Mouse (Mus musculus) embryonic facial prominence, embryonic 15.5 days (tissue): Measurements from ENCODE around the gene 1700029I15Rik. TPM values are rescaled to one million over a fixed set of nuclear protein-coding genes. Genes with fewer than 3 reads are reported as not detected.
A peak's percentile ranks its signal among the peaks of the same experiment; 100 is the strongest.

Experiments used
- ATAC-seq: fragments of 200-750 bp; cut with Nextera tagmentation; 2 replicates; pipeline ENCODE4 v1.8.0; 2017; ENCODE audit warnings: low read depth, moderate TSS enrichment; ENCODE audit not compliant: insufficient number of reproducible peaks, low FRiP score, low TSS enrichment
- H3K27ac ChIP-seq: fragments of 300-500 bp; sonication (generic); replicated peaks from 2 replicates; pipeline ENCODE4 v1.5.1; 2015; ENCODE audit warnings: mild to moderate bottlenecking, inconsistent platforms
- H3K27me3 ChIP-seq: fragments of 300-500 bp; sonication (generic); 2 replicates; pipeline ENCODE4 v1.6.1; 2015; ENCODE audit warnings: inconsistent platforms
- H3K36me3 ChIP-seq: fragments of 300-500 bp; sonication (generic); 2 replicates; pipeline ENCODE4 v1.6.1; 2015; ENCODE audit warnings: mild to moderate bottlenecking, inconsistent platforms
- H3K4me1 ChIP-seq: fragments of 300-500 bp; sonication (generic); 2 replicates; pipeline ENCODE4 v1.6.1; 2015; ENCODE audit warnings: inconsistent platforms
- H3K4me2 ChIP-seq: fragments of 300-500 bp; sonication (generic); replicated peaks from 2 replicates; pipeline ENCODE4 v1.6.1; 2015; ENCODE audit warnings: mild to moderate bottlenecking, inconsistent platforms
- H3K4me3 ChIP-seq: fragments of 300-500 bp; sonication (generic); replicated peaks from 2 replicates; pipeline ENCODE4 v1.5.1; 2015; ENCODE audit warnings: mild to moderate bottlenecking, inconsistent platforms
- H3K9ac ChIP-seq: fragments of 300-500 bp; sonication (generic); 2 replicates; pipeline ENCODE4 v1.6.1; 2015; ENCODE audit warnings: inconsistent platforms
- H3K9me3 ChIP-seq: fragments of 300-500 bp; sonication (generic); replicated peaks from 2 replicates; pipeline ENCODE4 v1.6.1; 2016; ENCODE audit warnings: inconsistent platforms
- WGBS: fragments of 180-500 bp; shearing (Covaris S2); methylation state at CpG from one replicate; pipeline ENCODE4 v1.1.7; 2015; 5-methylcytosine and 5-hydroxymethylcytosine counted together
- polyA plus RNA-seq: library from polyadenylated mRNA; unstranded; fragments of >200 nt; fragmentation: Nextera tagmentation; extraction: Ambion mirVana; gene quantifications from 2 replicates; pipeline ENCODE4 v1.2.1, GENCODE M21; 2015

1700029I15Rik gene
- polyA plus RNA-seq: 3.4 and 6.3 TPM in 2 replicates

DNA sequence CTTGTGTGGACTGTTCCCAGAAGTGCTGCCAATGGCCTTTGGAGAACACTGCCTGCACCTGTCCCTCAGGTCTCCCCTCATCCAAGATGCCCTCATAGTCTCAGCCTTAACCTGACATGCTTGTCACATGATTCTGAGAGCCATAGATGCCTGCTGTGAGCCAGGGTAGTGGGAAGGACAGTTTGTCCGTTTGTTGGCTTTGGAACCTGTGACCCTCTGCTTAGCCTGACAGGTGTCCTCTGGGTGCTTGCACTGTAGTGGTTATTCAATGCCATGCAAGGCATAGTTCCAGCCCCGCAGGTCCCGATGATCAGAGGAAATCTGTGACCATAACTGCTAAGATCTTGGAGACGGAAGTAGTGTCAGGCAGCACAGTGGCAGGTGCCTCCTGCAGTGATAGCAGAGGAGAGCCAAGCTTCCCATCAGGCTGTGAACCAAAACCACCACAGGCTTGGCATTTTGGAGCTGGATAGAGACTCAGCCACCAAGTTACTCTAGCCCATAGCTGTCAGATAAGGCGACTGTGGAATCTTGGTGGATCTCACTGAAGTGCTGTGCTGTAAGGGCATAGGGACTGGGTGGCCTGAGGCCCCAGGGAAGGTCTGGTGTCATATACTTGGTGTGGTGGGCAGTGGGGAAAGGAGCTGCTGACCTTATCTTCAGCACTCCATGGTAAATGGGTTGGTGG lies at the start of gene 1700029I15Rik:
TSS of gene 1700029I15Rik (plus strand) at position 638 of the 688 bp plus-strand sequence.
- WGBS: 85% methylated on average over 5 of the region's 5 CpGs
- Histone ChIP-seq H3K4me3 (no peak within 1 kb of the TSS), H3K4me2 (no peak within 1 kb of the TSS), H3K9ac (no peak within 1 kb of the TSS), H3K27me3 (no peaks in the 10 kb centered on the region), H3K36me3 (peaks cover 95% of the 10 kb centered on the region), H3K27ac (no peak within 1 kb of the TSS), H3K9me3 (no peaks in the 10 kb centered on the region), H3K4me1 (no peaks in the 10 kb centered on the region)
- no peak for ATAC-seq

DNA sequence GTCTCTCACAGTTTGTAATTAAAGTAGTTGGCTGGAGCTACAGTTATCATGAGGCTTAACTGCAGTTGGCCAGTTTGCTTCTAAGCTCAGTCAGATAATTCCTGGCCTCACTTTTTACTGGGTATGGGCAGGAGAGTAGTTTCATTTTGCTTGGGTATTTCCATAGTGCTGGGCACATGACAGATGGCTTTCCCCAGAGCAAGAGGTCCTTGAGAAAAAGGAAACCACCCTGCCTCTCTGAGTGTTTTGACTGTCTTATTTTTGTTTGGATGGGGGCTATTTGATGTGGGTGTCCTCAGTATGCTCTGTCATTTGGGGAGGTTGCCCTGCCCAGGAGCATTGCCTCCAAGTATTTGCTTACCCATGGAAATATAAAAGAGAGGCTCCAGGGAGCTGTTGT lies 39.9 kb upstream of the 1700029I15Rik start:
- no peak overlapping the region for H3K27ac ChIP-seq
- H3K9me3 ChIP-seq: no peaks in the 10 kb centered on the region
- H3K4me2 ChIP-seq: no peak overlapping the region
- peaks cover 44% of the 10 kb centered on the region for H3K36me3 ChIP-seq
- H3K4me1 ChIP-seq: no peaks in the 10 kb centered on the region
- no peaks in the 10 kb centered on the region for H3K27me3 ChIP-seq
- no peak overlapping the region for H3K9ac ChIP-seq
- no peak for ATAC-seq
- no peak overlapping the region for H3K4me3 ChIP-seq

DNA sequence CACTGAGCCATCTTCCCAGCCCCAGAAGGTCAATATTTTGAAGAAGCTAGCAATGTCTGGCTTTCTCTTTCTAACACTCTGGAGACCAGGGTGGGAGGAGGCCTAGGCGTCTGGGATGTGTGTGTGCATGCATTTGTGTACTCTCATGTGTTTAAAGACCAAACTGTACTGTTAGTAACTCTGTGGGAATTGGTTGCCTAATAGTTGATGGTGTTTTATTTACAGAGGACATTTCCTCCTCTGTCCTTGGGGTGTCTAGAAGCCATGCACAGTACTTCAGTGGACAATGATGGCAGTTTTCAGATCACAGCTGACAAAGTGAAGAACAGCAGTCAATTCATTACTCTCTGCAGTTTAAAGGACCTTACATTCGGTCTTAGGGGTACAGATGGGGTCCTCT lies 35.1 kb upstream of the 1700029I15Rik start:
- Histone ChIP-seq H3K36me3 (peaks cover 63% of the 10 kb centered on the region), H3K27me3 (no peaks in the 10 kb centered on the region), H3K9me3 (no peaks in the 10 kb centered on the region), H3K4me2 (no peak overlapping the region), H3K4me1 (no peaks in the 10 kb centered on the region), H3K4me3 (no peak overlapping the region), H3K9ac (no peak overlapping the region), H3K27ac (no peak overlapping the region)
- no peak for ATAC-seq
- 86% methylated on average over 2 of the region's 2 CpGs for WGBS

DNA sequence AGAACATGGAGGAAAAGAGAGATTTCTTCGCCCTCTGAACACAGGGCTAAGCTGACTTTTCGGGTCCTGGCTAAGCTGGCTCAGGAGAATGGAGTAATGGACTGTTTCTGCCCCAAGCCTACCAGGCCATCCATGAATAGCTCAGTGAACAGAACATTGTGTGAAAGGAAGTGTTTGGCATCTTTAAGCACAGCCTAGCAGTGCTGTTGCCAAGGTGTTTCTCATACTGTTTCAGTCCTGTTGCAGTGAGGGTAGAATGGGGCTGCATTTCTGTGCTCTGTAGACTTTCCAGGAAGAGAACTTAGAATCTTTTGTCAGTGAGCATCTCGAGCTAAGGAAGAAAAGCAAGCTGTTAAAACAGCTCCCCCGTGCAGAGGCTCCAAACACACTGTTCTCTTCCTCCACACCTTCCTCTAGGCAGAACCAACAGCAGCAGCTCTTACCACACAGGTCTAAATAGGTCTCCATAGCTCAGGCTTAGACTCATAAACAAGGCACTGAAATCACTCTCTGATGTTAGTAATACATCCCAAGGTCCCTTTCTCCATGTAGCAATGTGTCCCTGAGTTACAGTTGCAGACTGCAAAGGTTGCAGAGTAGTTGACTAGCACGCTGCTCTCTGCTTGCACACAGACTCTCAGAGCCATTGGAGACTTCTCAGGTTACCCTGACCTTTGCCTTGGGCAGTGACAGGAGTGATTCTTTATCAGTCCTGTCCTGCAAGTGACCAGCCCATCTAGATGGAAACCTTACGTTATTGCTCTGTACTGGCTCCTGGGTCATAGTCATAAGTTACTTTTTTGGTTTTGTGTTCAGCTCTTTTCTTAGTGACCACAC lies 32.5 kb upstream of the 1700029I15Rik start:
- WGBS: 59% methylated on average over 6 of the region's 6 CpGs
- no peak overlapping the region for H3K9ac ChIP-seq
- H3K4me2 ChIP-seq: no peak overlapping the region
- no peaks in the 10 kb centered on the region for H3K9me3 ChIP-seq
- H3K4me1 ChIP-seq: no peaks in the 10 kb centered on the region
- no peak for ATAC-seq
- peaks cover 75% of the 10 kb centered on the region for H3K36me3 ChIP-seq
- no peak overlapping the region for H3K4me3 ChIP-seq
- no peak overlapping the region for H3K27ac ChIP-seq
- no peaks in the 10 kb centered on the region for H3K27me3 ChIP-seq

DNA sequence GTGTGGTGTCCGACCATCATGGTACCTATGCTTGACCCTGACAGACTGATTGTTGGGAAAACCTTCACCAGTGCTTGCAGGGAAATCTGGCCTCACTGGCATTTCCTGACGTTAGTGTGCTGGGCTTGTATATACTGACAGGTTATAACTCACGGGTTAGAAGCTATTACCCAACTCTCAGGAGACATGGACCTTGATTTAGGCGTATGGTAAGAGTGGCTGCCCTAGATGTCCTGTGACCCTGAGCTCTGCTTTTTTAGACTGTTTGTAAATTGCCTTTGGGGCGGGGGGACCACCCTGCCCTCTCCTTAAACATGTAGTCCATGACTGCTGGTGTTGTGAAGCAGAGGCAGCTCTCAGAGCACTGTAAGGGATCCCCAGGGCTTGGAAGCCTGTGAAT lies 31.7 kb upstream of the 1700029I15Rik start:
- ATAC-seq: no peak
- Histone ChIP-seq H3K9me3 (no peaks in the 10 kb centered on the region), H3K27me3 (no peaks in the 10 kb centered on the region), H3K4me3 (no peak overlapping the region), H3K4me1 (no peaks in the 10 kb centered on the region), H3K9ac (no peak overlapping the region), H3K4me2 (no peak overlapping the region), H3K27ac (no peak overlapping the region), H3K36me3 (peaks cover 68% of the 10 kb centered on the region)
- WGBS: 66% methylated on average over 5 of the region's 5 CpGs

DNA sequence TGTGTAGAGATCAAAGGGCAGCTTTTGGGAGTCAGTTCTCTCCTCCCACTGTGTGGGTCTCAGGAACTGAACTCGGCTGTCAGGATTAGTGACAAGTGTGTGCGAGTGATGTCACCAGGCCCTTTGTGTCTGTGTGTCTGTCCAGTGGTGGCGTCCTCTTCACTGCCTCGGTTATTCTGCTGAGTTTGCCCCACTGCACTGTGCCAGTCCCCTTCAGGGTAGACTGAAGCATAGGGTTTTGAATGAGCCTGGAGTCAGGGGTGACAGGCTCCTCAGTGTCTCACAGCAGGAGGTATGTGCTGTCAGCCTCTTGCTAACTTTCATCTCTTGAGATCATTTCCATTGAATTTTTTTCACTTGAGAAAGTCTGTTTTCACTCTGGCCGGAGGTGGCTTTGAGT lies 28.9 kb upstream of the 1700029I15Rik start:
- H3K4me1 ChIP-seq: no peaks in the 10 kb centered on the region
- no peaks in the 10 kb centered on the region for H3K27me3 ChIP-seq
- no peak overlapping the region for H3K4me2 ChIP-seq
- no peak for ATAC-seq
- no peaks in the 10 kb centered on the region for H3K9me3 ChIP-seq
- WGBS: 59% methylated on average over 5 of the region's 5 CpGs
- H3K27ac ChIP-seq: no peak overlapping the region
- H3K9ac ChIP-seq: no peak overlapping the region
- peaks cover 74% of the 10 kb centered on the region for H3K36me3 ChIP-seq
- no peak overlapping the region for H3K4me3 ChIP-seq

DNA sequence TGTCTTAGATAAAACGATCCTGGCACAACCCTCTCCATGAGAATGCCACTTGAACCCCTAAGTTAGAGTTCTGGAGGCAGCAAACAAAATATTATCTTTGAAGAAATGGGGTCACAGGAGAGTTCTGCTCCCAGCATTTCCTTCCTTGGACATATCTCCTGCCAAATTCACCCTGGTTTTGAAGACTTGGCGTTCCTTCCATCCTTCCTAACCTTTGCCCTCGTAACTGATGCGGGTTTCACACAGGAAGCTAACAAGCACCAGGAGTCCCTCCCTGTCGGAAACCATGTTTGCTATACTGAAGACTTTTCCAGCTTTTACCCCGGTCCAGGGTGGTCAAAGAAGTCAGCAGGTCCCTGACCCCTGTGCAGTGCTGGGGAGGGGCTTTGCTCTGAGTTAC lies 28.1 kb upstream of the 1700029I15Rik start:
- H3K27ac ChIP-seq: no peak overlapping the region
- H3K9me3 ChIP-seq: no peaks in the 10 kb centered on the region
- 64% methylated on average over 6 of the region's 6 CpGs for WGBS
- H3K4me1 ChIP-seq: no peaks in the 10 kb centered on the region
- ATAC-seq: no peak
- no peak overlapping the region for H3K4me2 ChIP-seq
- H3K4me3 ChIP-seq: no peak overlapping the region
- H3K36me3 ChIP-seq: peaks cover 75% of the 10 kb centered on the region
- no peaks in the 10 kb centered on the region for H3K27me3 ChIP-seq
- no peak overlapping the region for H3K9ac ChIP-seq

DNA sequence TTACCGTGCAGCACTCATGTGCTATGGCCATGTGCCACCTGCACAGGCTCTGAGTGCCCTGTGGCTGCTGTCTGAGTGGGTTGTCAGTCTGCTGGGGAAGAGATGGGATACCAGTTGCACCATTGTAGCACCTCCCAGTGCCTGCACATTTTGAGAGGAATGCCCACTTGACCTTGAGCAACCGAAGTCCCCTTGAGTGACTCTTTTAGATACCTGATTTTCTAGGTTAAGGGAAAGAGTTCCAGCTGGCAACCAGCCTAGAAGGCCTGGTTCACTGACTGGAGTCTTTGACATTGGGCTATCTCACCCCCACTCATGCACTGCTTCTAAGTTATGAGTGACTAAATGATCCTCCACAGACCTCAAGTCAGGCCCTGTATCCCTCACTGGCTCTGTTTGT lies 23.0 kb upstream of the 1700029I15Rik start:
- 84% methylated on average over 2 of the region's 2 CpGs for WGBS
- no peaks in the 10 kb centered on the region for H3K27me3 ChIP-seq
- H3K9me3 ChIP-seq: no peaks in the 10 kb centered on the region

DNA sequence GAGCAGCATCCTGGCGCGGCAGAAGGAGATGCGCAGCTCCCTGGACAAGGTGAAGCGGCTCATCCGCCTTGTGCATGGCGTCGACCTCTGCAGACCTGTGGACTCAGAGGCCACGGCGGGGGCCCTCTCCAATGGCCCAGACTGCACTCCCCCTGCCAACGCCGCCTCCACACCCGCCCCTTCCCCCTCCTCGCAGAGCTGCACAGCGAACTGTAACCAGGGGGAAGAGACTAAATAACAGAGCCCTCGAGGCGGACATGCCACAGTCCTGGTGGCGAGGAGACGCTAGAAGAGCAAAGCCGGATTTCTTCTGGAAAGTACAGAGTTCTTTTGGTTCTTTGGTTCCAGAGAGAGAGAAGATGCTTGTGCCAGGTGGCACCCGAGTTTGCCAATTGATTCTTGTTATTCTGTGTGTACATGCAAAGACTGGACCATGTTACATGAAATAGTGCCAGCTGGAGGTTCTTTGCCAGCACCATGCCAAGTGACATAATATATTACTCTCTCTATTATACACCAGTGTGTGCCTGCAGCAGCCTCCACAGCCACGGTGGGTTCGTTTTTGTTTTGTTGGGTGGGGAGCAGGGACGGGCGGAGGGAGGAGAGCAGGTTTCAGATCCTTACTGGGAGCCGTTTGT lies 22.0 kb upstream of the 1700029I15Rik start:
- Histone ChIP-seq H3K9ac (no peak overlapping the region), H3K36me3 (peaks cover 77% of the 10 kb centered on the region), H3K27ac (no peak overlapping the region), H3K4me2 (no peak overlapping the region), H3K4me1 (peaks cover 17% of the 10 kb centered on the region; the same call in 1 of the 2 replicates), H3K4me3 (no peak overlapping the region), H3K27me3 (no peaks in the 10 kb centered on the region), H3K9me3 (no peaks in the 10 kb centered on the region)
- no peak for ATAC-seq
- 65% methylated on average over 25 of the region's 25 CpGs for WGBS

More for the DNA sequence above, 23.0 kb upstream of the 1700029I15Rik start:
- peaks cover 17% of the 10 kb centered on the region; the same call in 1 of the 2 replicates for H3K4me1 ChIP-seq
- no peak overlapping the region for H3K9ac ChIP-seq
- ATAC-seq: no peak
- H3K4me3 ChIP-seq: no peak overlapping the region
- no peak overlapping the region for H3K27ac ChIP-seq
- H3K4me2 ChIP-seq: no peak overlapping the region
- peaks cover 71% of the 10 kb centered on the region for H3K36me3 ChIP-seq

DNA sequence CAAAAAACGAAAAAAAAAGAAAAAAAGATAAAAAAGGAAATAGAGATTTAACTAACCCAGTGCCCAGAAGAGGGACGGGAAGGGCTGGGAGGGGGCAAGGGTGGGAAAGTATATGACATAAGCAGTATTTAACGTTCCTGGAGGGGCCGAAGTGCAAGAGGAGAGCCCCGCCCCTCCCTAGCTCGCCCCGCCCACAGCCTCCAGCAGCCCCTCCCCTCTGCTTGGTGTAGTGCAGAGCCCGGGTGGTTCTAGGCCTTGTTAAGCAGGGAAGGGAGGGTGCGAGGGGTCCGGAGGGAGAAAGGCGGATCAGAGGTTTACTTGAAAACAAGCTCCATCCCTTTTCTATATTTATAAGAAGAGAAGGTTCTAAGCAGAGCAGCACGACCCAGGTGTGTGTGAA lies 21.4 kb upstream of the 1700029I15Rik start:
- Histone ChIP-seq H3K4me3 (no peak overlapping the region), H3K4me1 (peaks cover 17% of the 10 kb centered on the region; the same call in 1 of the 2 replicates), H3K9me3 (no peaks in the 10 kb centered on the region), H3K27me3 (no peaks in the 10 kb centered on the region), H3K9ac (no peak overlapping the region), H3K27ac (no peak overlapping the region), H3K36me3 (peaks cover 75% of the 10 kb centered on the region), H3K4me2 (no peak overlapping the region)
- WGBS: 23% methylated on average over 12 of the region's 12 CpGs
- no peak for ATAC-seq

DNA sequence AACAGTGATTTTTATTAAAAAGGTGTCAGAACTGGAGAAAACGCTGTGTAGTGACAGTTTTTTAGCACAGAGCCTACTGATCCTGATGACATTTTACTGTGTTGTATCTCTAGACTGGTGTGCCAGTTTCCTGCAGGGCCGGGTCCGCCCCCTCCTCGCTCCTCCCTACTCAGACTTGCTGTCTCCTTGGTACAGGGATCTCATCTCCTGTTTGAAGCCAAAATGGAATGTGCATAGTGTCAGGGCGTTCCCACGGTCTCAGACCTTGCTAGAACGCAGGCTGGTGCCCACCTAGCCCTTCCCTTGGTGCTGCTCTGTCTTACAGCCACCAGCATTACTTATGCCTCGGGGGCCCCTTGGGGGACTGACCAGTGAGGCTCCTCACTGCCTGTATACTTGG lies 20.5 kb upstream of the 1700029I15Rik start:
- Histone ChIP-seq H3K36me3 (peaks cover 70% of the 10 kb centered on the region), H3K27me3 (no peaks in the 10 kb centered on the region), H3K27ac (peak overlapping the region; percentile 61), H3K9ac (no peak overlapping the region), H3K4me2 (no peak overlapping the region), H3K4me3 (no peak overlapping the region), H3K4me1 (peaks cover 17% of the 10 kb centered on the region; the same call in 1 of the 2 replicates), H3K9me3 (no peaks in the 10 kb centered on the region)
- ATAC-seq: no peak
- 70% methylated on average over 8 of the region's 8 CpGs for WGBS
